In genomic region chr17:7774101-7774500, GRCm38 (mm10) we compare ENCODE assay signal across 15 mouse cellular contexts. TPM values are rescaled to one million over a fixed set of nuclear protein-coding genes. Genes with fewer than 3 reads are reported as not detected.
"Had no signal": no experiment of that assay in that cellular context is flagged by ENCODE, and none has a peak within 500 bp of the region (broad histone marks: within the 10 kb centered on the region; RNA-seq: fewer than 3 reads in every experiment).

No protein-coding gene starts in this region.

- DNase-seq: left cerebral cortex, postnatal 4 days; liver; liver, embryonic 13.5 days; liver, postnatal 0 days; lung, adult 18-20 months; lung, adult 2 months; lung, embryonic 14.5 days; lung, postnatal 10 days; lung, postnatal 14 days; lung, postnatal 36 days; lung, postnatal 4 days; midbrain, embryonic 14.5 days had no signal

RNA-seq across cellular contexts. Expression of gene Fndc1, which starts 53.0 kb away (rescaled TPM):
- total RNA-seq: megakaryocyte, adult 5-6 weeks; megakaryocyte-erythroid progenitor cell, adult 5-6 weeks; monocyte, adult 5-6 weeks had no signal
